Mouse (Mus musculus): Measurements from ENCODE around the gene D10Jhu81e. TPM values are rescaled to one million over a fixed set of nuclear protein-coding genes. Genes with fewer than 3 reads are reported as not detected.

D10Jhu81e gene
- polyA plus RNA-seq, 1 experiment = not detected

DNA sequence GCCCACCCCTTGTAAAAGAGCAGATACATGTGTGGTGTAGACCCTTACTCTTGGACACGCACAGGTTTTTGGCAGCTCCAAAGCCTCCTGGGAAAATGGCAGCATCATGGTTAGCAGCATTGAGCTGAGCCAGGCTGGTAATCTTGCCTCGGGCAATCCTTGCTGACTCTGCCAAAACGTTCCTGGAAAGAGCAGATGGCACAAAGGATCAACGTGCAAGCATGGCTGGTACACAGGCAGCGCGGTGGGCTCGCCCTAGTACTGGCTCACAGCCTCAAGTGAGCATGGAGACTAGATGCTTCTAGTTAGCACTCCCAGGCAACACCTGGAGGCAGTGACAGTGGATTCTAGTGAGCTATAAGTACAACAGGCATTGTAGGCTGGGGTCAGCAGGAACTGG is 2.2 kb downstream of the D10Jhu81e start:
- TF ChIP-seq POLR2A (IDR thresholded peaks at IDR 0.05; ENCODE audit: insufficient read depth, low read depth, low read length) = no peak
- TF ChIP-seq CTCF (IDR thresholded peaks at IDR 0.05; ENCODE audit: insufficient read depth, low read depth, low read length) = no peak
- 72% methylated on average over 7 of the region's 7 CpGs for WGBS
- H3K4me1 ChIP-seq (ENCODE audit: control insufficient read depth, insufficient read depth, low read length) = peaks cover 7% of the 10 kb centered on the region
- H3K27ac ChIP-seq (ENCODE audit: insufficient read depth, low read depth, low read length) = no peak overlapping the region
- H3K4me3 ChIP-seq (ENCODE audit: insufficient read depth, low read depth, low read length) = no peak overlapping the region

DNA sequence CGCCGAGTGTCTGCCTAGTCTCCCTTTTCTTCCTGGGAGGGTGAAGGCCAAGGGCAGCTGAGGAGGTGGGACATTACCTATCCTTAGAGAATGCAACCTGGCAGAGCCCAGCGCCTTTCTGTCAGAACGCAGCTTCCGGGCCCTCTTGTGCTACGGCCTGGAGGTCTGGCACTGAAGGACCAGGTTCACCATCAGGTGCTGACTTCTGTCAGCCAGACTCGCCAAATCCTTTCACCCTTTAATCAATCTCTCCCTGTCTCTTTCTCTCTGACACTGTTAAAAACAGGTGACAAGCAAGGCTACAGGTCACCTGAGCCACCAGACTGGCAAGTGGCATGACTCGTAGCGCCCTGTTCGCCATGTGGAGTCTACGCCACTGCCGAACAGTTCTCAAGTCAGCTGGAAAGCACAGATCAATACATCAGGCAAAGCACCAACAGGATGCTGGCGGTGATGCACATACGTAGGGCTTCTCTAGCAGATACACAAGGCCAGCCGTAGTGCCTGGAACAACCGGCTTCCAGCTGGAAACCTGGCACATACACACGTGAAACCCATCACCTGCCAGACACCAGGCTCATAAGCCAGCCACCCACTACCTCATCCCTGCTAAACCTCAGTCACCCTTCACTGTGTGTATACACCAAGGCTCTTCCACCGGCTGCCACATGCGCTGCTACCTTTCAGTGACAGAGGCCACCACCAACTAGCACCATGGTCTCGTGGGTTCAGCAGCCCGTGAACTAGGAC is 4.2 kb downstream of the D10Jhu81e start:
- no peak overlapping the region for H3K4me3 ChIP-seq (ENCODE audit: insufficient read depth, low read depth, low read length)
- H3K4me1 ChIP-seq (ENCODE audit: control insufficient read depth, insufficient read depth, low read length) = peaks cover 7% of the 10 kb centered on the region
- WGBS = 92% methylated on average over 21 of the region's 21 CpGs
- TF ChIP-seq CTCF (IDR thresholded peaks at IDR 0.05; ENCODE audit: insufficient read depth, low read depth, low read length) (no peak), POLR2A (IDR thresholded peaks at IDR 0.05; ENCODE audit: insufficient read depth, low read depth, low read length) (no peak)
- no peak overlapping the region for H3K27ac ChIP-seq (ENCODE audit: insufficient read depth, low read depth, low read length)

DNA sequence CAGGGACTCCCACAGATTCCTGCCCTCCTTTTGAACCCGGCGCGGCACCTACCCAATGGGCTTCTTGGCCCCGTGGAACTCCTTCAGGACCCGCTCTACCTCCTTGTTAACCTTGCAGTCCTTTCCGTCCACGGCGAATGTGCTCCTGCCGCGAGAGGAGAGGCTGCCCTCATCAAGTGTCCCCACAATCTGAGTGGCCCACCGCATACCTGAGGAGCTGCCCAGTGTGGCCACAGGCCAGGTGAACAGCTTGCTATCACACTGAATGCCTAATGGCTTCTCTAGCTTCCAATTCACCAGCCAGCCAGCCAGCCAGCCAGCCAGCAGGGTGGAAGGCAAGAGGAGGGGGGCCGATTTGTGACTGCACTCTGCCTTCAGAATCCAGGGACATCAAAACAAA is 4.8 kb downstream of the D10Jhu81e start:
- 91% methylated on average over 12 of the region's 12 CpGs for WGBS
- Histone ChIP-seq H3K4me3 (ENCODE audit: insufficient read depth, low read depth, low read length) (no peak overlapping the region), H3K4me1 (ENCODE audit: control insufficient read depth, insufficient read depth, low read length) (peaks cover 10% of the 10 kb centered on the region), H3K27ac (ENCODE audit: insufficient read depth, low read depth, low read length) (no peak overlapping the region)
- TF ChIP-seq CTCF (IDR thresholded peaks at IDR 0.05; ENCODE audit: insufficient read depth, low read depth, low read length) (no peak), POLR2A (IDR thresholded peaks at IDR 0.05; ENCODE audit: insufficient read depth, low read depth, low read length) (no peak)

DNA sequence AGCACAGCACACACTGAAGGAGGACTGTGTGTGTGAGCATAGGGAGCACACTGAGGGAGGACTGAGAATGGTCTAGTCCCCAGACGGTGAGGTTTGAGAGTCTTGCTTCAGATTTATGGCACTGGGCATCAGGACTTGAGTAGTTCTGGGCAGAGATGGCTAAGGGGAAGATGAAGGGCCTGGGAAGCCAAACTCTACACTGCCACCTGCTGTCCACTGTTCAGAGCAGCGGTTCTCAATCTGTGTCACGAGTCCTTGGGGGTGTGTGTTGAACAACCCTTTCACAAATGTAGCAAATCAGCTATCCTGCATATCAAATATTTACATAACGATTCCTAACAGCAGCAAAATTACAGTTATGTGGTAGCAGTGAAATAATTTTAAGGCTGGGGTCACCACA is 5.7 kb downstream of the D10Jhu81e start:
- Histone ChIP-seq H3K4me1 (ENCODE audit: control insufficient read depth, insufficient read depth, low read length) (peaks cover 11% of the 10 kb centered on the region), H3K27ac (ENCODE audit: insufficient read depth, low read depth, low read length) (no peak overlapping the region), H3K4me3 (ENCODE audit: insufficient read depth, low read depth, low read length) (no peak overlapping the region)
- 31% methylated on average over 4 of the region's 4 CpGs for WGBS
- TF ChIP-seq CTCF (IDR thresholded peaks at IDR 0.05; ENCODE audit: insufficient read depth, low read depth, low read length) (no peak), POLR2A (IDR thresholded peaks at IDR 0.05; ENCODE audit: insufficient read depth, low read depth, low read length) (no peak)

DNA sequence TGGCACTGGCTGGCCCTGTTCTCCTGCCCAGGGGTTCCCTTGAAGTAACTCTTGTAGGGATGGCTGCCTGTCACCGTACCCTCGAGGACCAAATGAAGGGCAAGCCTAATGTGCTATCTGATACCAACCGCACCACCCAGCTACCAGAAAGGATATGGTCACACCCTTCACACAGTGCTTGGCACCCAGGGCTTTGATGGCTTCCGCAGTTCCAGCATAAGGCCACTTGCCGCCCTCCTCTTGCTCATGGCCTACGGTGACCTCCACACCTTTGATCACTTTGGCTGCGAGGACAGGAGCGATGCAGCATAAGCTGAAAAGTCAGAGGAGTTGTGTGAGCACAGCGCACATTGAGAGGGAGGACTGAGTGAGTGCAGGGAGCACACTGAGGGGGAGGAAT is 6.3 kb downstream of the D10Jhu81e start:
- no peak overlapping the region for H3K4me3 ChIP-seq (ENCODE audit: insufficient read depth, low read depth, low read length)
- 94% methylated on average over 9 of the region's 9 CpGs for WGBS
- TF ChIP-seq CTCF (IDR thresholded peaks at IDR 0.05; ENCODE audit: insufficient read depth, low read depth, low read length) (no peak), POLR2A (IDR thresholded peaks at IDR 0.05; ENCODE audit: insufficient read depth, low read depth, low read length) (no peak)
- H3K27ac ChIP-seq (ENCODE audit: insufficient read depth, low read depth, low read length) = no peak overlapping the region
- peaks cover 5% of the 10 kb centered on the region for H3K4me1 ChIP-seq (ENCODE audit: control insufficient read depth, insufficient read depth, low read length)

DNA sequence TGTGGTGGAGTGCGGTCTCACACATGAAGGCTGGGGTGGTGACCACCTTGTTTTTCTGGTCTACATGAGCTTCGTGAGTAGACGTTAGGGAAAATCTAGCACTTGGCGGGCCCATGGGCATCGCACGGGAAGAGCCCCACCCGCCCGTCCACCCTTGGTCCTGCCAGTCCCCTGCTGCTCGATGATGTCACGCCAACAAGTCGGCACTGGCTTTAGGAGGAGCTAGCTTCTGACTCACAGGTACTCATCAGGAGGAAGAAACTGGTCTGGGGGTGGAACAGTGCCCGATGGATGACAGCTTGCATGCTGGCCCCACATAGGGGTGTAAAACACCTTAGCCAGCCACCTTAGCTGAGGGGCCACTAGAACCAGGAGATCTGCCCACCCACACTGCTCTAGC is 6.9 kb downstream of the D10Jhu81e start:
- H3K4me1 ChIP-seq (ENCODE audit: control insufficient read depth, insufficient read depth, low read length) = peaks cover 5% of the 10 kb centered on the region
- H3K27ac ChIP-seq (ENCODE audit: insufficient read depth, low read depth, low read length) = no peak overlapping the region
- no peak overlapping the region for H3K4me3 ChIP-seq (ENCODE audit: insufficient read depth, low read depth, low read length)
- TF ChIP-seq CTCF (IDR thresholded peaks at IDR 0.05; ENCODE audit: insufficient read depth, low read depth, low read length) = no peak
- TF ChIP-seq POLR2A (IDR thresholded peaks at IDR 0.05; ENCODE audit: insufficient read depth, low read depth, low read length) = no peak
- WGBS = 92% methylated on average over 12 of the region's 12 CpGs

DNA sequence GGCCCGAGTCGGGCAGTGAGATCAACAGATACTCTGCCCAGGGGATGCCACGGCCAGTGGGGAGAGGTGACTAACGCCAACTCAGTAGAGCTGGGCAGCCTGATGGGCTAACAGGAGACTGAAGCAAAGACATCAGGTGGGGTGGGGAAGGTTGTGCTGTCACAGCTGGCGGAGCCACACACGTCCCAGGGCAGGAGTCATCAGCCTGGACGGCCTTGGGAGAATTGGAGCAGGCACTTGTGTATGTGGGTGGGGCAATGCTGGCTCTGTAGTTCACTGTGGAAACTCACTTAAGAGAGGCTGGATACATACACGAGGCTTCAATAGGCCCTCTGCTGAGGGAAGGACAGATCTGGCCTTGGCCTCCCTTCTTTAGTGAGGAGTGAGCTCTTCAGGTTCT is 8.5 kb downstream of the D10Jhu81e start:
- Histone ChIP-seq H3K27ac (ENCODE audit: insufficient read depth, low read depth, low read length) (no peak overlapping the region), H3K4me1 (ENCODE audit: control insufficient read depth, insufficient read depth, low read length) (peaks cover 5% of the 10 kb centered on the region), H3K4me3 (ENCODE audit: insufficient read depth, low read depth, low read length) (no peak overlapping the region)
- WGBS = 80% methylated on average over 8 of the region's 8 CpGs
- no peak for TF ChIP-seq CTCF (IDR thresholded peaks at IDR 0.05; ENCODE audit: insufficient read depth, low read depth, low read length)
- TF ChIP-seq POLR2A (IDR thresholded peaks at IDR 0.05; ENCODE audit: insufficient read depth, low read depth, low read length) = no peak

DNA sequence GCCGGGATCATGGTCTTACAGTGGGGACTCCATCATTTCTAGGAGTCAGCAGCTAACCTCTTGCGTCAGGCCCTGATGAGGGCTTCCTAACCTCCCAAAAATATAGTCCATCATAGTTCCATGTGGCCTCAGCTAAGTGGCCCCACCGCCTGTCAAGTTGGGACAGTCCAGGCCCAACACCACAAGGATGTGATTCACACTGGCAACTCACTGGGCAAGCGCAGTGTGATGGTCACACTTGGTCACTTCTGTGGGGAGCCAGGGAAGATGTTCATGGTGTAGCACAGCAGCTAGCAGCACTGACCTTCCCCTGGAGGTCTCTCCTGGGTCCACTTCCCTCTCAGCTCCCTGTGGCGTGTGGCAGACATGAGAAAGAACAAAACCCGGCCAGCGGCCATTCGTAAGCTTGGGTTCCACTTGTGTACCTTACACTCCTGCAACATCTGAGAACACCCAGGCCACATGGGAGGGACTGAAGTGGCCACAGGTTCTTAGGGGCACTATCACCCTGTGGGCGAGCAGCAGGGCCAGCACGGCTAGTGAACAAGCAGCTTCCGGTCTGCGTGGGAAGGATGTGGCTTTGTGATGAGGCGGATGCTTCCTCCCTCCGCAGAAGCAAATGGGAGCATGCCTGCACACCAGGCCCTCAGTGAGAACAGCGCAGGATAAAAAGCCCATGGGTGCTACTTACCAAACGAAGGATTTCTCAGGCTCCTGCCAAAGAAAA is 9.1 kb downstream of the D10Jhu81e start:
- 86% methylated on average over 16 of the region's 16 CpGs for WGBS
- Histone ChIP-seq H3K4me3 (ENCODE audit: insufficient read depth, low read depth, low read length) (no peak overlapping the region), H3K4me1 (ENCODE audit: control insufficient read depth, insufficient read depth, low read length) (peaks cover 5% of the 10 kb centered on the region), H3K27ac (ENCODE audit: insufficient read depth, low read depth, low read length) (no peak overlapping the region)
- TF ChIP-seq CTCF (IDR thresholded peaks at IDR 0.05; ENCODE audit: insufficient read depth, low read depth, low read length) (no peak), POLR2A (IDR thresholded peaks at IDR 0.05; ENCODE audit: insufficient read depth, low read depth, low read length) (no peak)

DNA sequence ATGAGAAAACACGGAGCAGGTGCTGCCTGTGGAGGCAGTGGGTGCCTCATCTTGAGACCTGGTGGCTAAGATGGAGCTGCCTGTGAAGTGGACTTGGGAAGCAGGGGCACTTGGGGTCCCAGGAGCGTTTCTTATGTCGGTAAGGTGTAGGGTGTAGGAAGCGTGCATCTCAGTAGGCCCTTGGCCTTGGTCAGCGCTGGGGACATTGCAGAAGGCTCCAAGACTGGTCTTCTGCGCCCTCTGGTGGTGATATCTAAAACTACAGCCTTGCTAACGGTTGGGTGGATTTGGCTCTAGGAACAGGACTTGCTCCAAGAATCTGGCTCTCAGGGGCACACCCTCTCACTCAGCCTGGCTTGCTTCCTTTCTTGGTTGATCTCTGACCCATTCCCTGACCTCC is 9.7 kb downstream of the D10Jhu81e start:
- TF ChIP-seq POLR2A (IDR thresholded peaks at IDR 0.05; ENCODE audit: insufficient read depth, low read depth, low read length) = 0 out of 2 replicates have a peak, but pooled peaks have one; percentile 22
- peak; percentile 84 for TF ChIP-seq CTCF (IDR thresholded peaks at IDR 0.05; ENCODE audit: insufficient read depth, low read depth, low read length)
- WGBS = 2% methylated on average over 7 of the region's 7 CpGs
- Histone ChIP-seq H3K4me1 (ENCODE audit: control insufficient read depth, insufficient read depth, low read length) (peaks cover 5% of the 10 kb centered on the region), H3K27ac (ENCODE audit: insufficient read depth, low read depth, low read length) (no peak overlapping the region), H3K4me3 (ENCODE audit: insufficient read depth, low read depth, low read length) (peak overlapping the region; percentile 15; the same call in 1 of the 2 replicates)
